Mouse (Mus musculus) stomach, embryonic 14.5 days (tissue): ENCODE data around the gene Spr. TPM values are rescaled to one million over a fixed set of nuclear protein-coding genes. Genes with fewer than 3 reads are reported as not detected.
"Not testable (repeated sequence)": the region's sequence is repeated elsewhere in the genome, so short reads cannot be mapped to it uniquely, and the experiment has no call there.

Experiments used
- ATAC-seq: fragments of 200-750 bp; cut with Nextera tagmentation; 2 replicates; pipeline ENCODE4 v1.8.0; 2017; ENCODE audit warnings: low read depth, moderate TSS enrichment; ENCODE audit not compliant: insufficient number of reproducible peaks, insufficient read depth, low FRiP score
- H3K27ac ChIP-seq: fragments of 300-500 bp; sonication (generic); 2 replicates; pipeline ENCODE4 v1.5.1; 2014; ENCODE audit warnings: mild to moderate bottlenecking, low read length, moderate library complexity, mixed read lengths
- H3K27me3 ChIP-seq: fragments of 300-500 bp; sonication (generic); 2 replicates; pipeline ENCODE4 v1.6.1; 2014; ENCODE audit warnings: low read length, control low read depth, mixed read lengths; ENCODE audit not compliant: control insufficient read depth, insufficient read depth
- H3K36me3 ChIP-seq: fragments of 300-500 bp; sonication (generic); 2 replicates; pipeline ENCODE4 v1.6.1; 2014; ENCODE audit warnings: mild to moderate bottlenecking, control low read depth, low read length, moderate library complexity, mixed read lengths; ENCODE audit not compliant: control insufficient read depth, insufficient read depth
- H3K4me1 ChIP-seq: fragments of 300-500 bp; sonication (generic); 2 replicates; pipeline ENCODE4 v1.6.1; 2014; ENCODE audit warnings: low read length, control low read depth, mixed read lengths; ENCODE audit not compliant: control insufficient read depth, insufficient read depth
- H3K4me2 ChIP-seq: fragments of 300-500 bp; sonication (generic); replicated peaks from 2 replicates; pipeline ENCODE4 v1.6.1; 2014; ENCODE audit warnings: low read depth, low read length, control low read depth
- H3K4me3 ChIP-seq: fragments of 300-500 bp; sonication (generic); 2 replicates; pipeline ENCODE4 v1.5.1; 2014; ENCODE audit warnings: low read depth, low read length, control low read depth
- H3K9ac ChIP-seq: fragments of 300-500 bp; sonication (generic); replicated peaks from 2 replicates; pipeline ENCODE4 v1.6.1; 2014; ENCODE audit warnings: low read depth, mild to moderate bottlenecking, control low read depth, low read length, moderate library complexity, mixed read lengths
- H3K9me3 ChIP-seq: fragments of 300-500 bp; sonication (generic); 2 replicates; pipeline ENCODE4 v1.6.1; 2016; ENCODE audit warnings: low read depth, low read length, control low read depth; ENCODE audit not compliant: control insufficient read depth
- WGBS: fragments of 180-500 bp; shearing (Covaris S2); extraction: QIAGEN DNeasy Blood & Tissue Kit; methylation state at CpG from one replicate; pipeline ENCODE4 v1.1.7; 2014; 5-methylcytosine and 5-hydroxymethylcytosine counted together
- polyA plus RNA-seq: library from polyadenylated mRNA; unstranded; fragments of >200 nt; fragmentation: Nextera tagmentation; extraction: Ambion mirVana; gene quantifications from 2 replicates; pipeline ENCODE4 v1.2.1, GENCODE M21; 2014

Gene Spr
- polyA plus RNA-seq, 1 experiment from 2014 or later, result 90.9 TPM

GRCm38 (mm10) chr6:85159092-85159760 is 21.7 kb upstream of the Spr start:
- not testable (repeated sequence) for H3K4me2 ChIP-seq, H3K9ac ChIP-seq, H3K36me3 ChIP-seq, H3K9me3 ChIP-seq, H3K27me3 ChIP-seq, H3K4me3 ChIP-seq, H3K4me1 ChIP-seq, ATAC-seq, H3K27ac ChIP-seq
- 25% methylated on average over 6 of the region's 6 CpGs for WGBS

GRCm38 (mm10) chr6:85158040-85158804 is 20.7 kb upstream of the Spr start:
- H3K27me3 ChIP-seq, H3K9me3 ChIP-seq, H3K27ac ChIP-seq, H3K9ac ChIP-seq, H3K4me3 ChIP-seq, H3K4me1 ChIP-seq, ATAC-seq, H3K36me3 ChIP-seq, H3K4me2 ChIP-seq: not testable (repeated sequence)
- 76% methylated on average over 4 of the region's 4 CpGs for WGBS

DNA sequence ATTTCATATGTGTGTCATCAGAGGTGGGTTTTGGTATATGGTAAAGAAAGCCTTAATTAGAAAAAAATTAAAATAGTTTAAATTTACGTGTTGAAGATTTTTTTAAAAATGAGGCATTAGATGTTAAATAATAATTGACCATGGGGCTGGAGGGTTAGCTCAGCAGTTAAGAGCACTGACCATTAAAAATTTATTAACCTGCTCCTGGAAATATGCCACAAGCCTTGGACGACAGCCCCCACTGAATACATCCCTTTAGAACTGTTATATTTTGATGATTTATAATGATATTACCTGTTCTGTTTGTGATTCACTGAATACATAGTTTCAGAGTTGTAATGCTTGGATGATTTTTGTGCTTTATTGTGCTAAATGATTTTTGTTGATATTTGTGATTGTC is 19.0 kb upstream of the Spr start:
- not testable (repeated sequence) for H3K4me3 ChIP-seq, H3K27ac ChIP-seq, H3K9me3 ChIP-seq, H3K9ac ChIP-seq, H3K4me2 ChIP-seq, ATAC-seq, H3K4me1 ChIP-seq, H3K36me3 ChIP-seq, H3K27me3 ChIP-seq
- WGBS, result 67% methylated on average over 2 of the region's 2 CpGs

DNA sequence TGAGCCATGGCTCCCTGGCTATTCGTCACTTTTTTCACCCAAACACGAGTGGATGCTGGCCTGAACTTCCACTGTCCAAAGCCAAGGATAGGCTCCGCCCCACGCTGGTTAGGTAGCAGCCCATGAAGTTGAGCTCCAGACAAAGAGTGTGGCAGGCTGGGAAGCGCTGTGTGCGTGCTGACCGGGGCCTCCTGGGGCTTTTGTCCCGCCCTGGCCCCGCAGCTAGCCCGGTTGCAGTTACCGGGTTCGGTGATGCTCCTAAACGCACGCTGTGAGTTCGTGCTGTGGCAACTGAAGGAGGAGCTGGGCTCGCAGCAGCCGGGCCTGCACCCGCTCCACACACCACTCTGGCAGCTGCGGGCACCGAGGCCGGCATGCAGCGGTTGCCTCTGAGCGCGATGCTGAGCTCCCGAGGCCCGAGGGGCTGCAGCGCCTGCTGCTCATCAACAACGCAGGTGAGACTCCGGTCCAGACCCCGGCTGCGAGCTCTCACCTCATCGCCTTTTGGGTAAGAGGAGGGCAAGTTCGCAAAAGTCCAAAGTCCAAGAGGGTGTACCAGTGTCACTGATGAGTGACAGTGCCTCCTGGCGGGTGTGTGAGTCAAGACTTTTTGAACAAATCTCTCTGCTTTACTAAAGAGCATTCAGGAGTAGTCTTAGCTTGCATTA is 17.4 kb upstream of the Spr start:
- WGBS, result 2% methylated on average over 34 of the region's 34 CpGs
- peak overlapping the region; percentile 36; the same call in 1 of the 2 replicates for H3K27ac ChIP-seq
- H3K4me2 ChIP-seq, result peak overlapping the region; percentile 87
- no peaks in the 10 kb centered on the region for H3K36me3 ChIP-seq
- no peaks in the 10 kb centered on the region for H3K9me3 ChIP-seq
- peak; percentile 48; the same call in 1 of the 2 replicates for ATAC-seq
- peak overlapping the region; percentile 44 for H3K4me3 ChIP-seq
- H3K9ac ChIP-seq, result peak overlapping the region; percentile 57; the same call in 1 of the 2 replicates
- H3K4me1 ChIP-seq, result no peaks in the 10 kb centered on the region
- H3K27me3 ChIP-seq, result no peaks in the 10 kb centered on the region

GRCm38 (mm10) chr6:85153970-85154540 is 16.5 kb upstream of the Spr start:
- no peaks in the 10 kb centered on the region for H3K4me1 ChIP-seq
- no peak overlapping the region for H3K4me3 ChIP-seq
- no peaks in the 10 kb centered on the region for H3K36me3 ChIP-seq
- WGBS, result 13% methylated on average over 9 of the region's 9 CpGs
- H3K27me3 ChIP-seq, result no peaks in the 10 kb centered on the region
- peak; percentile 57; the same call in 1 of the 2 replicates for ATAC-seq
- H3K9me3 ChIP-seq, result no peaks in the 10 kb centered on the region
- no peak overlapping the region for H3K27ac ChIP-seq
- peak overlapping the region; percentile 87; the same call in 1 of the 2 replicates for H3K4me2 ChIP-seq
- no peak overlapping the region for H3K9ac ChIP-seq

GRCm38 (mm10) chr6:85150386-85150785 is 12.8 kb upstream of the Spr start:
- ATAC-seq, result no peak
- 79% methylated on average over 3 of the region's 3 CpGs for WGBS

DNA sequence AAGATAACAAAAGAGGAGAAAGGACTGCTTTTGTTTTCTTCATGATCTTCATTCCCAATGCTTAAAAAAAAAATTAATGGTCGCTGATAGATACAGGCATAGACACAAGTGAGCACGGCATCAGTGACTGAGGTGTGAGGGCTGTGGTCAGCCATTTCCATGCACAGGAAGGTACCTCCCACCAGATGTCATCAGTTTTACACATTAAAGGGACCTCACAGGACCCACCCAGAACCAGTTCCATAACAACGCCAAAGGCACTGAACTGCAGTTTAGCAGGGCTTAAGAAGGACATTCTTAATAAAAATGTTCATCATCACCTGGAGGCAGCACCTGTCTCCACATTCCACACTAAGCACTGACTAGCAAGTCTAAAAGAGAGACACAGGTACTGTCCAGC is 10.1 kb upstream of the Spr start:
- H3K4me3 ChIP-seq, result no peak overlapping the region
- H3K27ac ChIP-seq, result no peak overlapping the region
- no peaks in the 10 kb centered on the region for H3K27me3 ChIP-seq
- no peaks in the 10 kb centered on the region for H3K9me3 ChIP-seq
- no peaks in the 10 kb centered on the region for H3K4me1 ChIP-seq
- no peak overlapping the region for H3K4me2 ChIP-seq
- 60% methylated on average over 3 of the region's 3 CpGs for WGBS
- H3K36me3 ChIP-seq, result no peaks in the 10 kb centered on the region
- no peak overlapping the region for H3K9ac ChIP-seq
- ATAC-seq, result no peak

More at GRCm38 (mm10) chr6:85150386-85150785, 12.8 kb upstream of the Spr start:
- Histone ChIP-seq H3K9ac (no peak overlapping the region), H3K27ac (no peak overlapping the region), H3K27me3 (no peaks in the 10 kb centered on the region), H3K4me1 (no peaks in the 10 kb centered on the region), H3K36me3 (no peaks in the 10 kb centered on the region), H3K4me2 (no peak overlapping the region), H3K4me3 (no peak overlapping the region), H3K9me3 (no peaks in the 10 kb centered on the region)

GRCm38 (mm10) chr6:85144466-85144865 is 6.9 kb upstream of the Spr start:
- 66% methylated on average over 3 of the region's 3 CpGs for WGBS

More at GRCm38 (mm10) chr6:85144466-85144865, 6.9 kb upstream of the Spr start:
- H3K36me3 ChIP-seq, result no peaks in the 10 kb centered on the region
- H3K4me1 ChIP-seq, result no peaks in the 10 kb centered on the region
- H3K4me3 ChIP-seq, result no peak overlapping the region
- no peak for ATAC-seq
- H3K9ac ChIP-seq, result no peak overlapping the region
- no peaks in the 10 kb centered on the region for H3K9me3 ChIP-seq
- no peak overlapping the region for H3K27ac ChIP-seq
- no peak overlapping the region for H3K4me2 ChIP-seq
- no peaks in the 10 kb centered on the region for H3K27me3 ChIP-seq
